Mouse (Mus musculus) MEL (cell line): Measurements from ENCODE around the gene Ovca2. TPM values are rescaled to one million over a fixed set of nuclear protein-coding genes. Genes with fewer than 3 reads are reported as not detected.

Source experiments
- DNase-seq: peaks from one replicate; pipeline ENCODE4 v3.0.0; 2011; ENCODE audit warnings: low read depth, low spot score
- H3K27ac ChIP-seq: 2 replicates; pipeline ENCODE4 v1.5.1; 2012; ENCODE audit warnings: low read depth, mild to moderate bottlenecking, control low read depth, low read length, moderate library complexity; ENCODE audit not compliant: control insufficient read depth
- H3K27me3 ChIP-seq, 2 experiments: fragments of 150-350 bp in 1 of 2; sonication (generic) in 1 of 2; 2 replicates each; pipeline ENCODE4 v1.6.1; 2012; ENCODE audit warnings: low read length in 2 of 2, mild to moderate bottlenecking in 2 of 2, improper control_type of control experiment in 1 of 2, moderate library complexity in 1 of 2; ENCODE audit not compliant: insufficient read depth in 2 of 2, control insufficient read depth in 1 of 2
- H3K36me3 ChIP-seq, 2 experiments: 2 replicates each; pipeline ENCODE4 v1.6.1; 2012 to 2014; ENCODE audit warnings: low read length in 2 of 2, improper control_type of control experiment in 1 of 2, inconsistent platforms in 1 of 2, mild to moderate bottlenecking in 1 of 2; ENCODE audit not compliant: insufficient read depth in 2 of 2, control insufficient read depth in 1 of 2
- H3K4me1 ChIP-seq, 2 experiments: fragments of 150-350 bp in 1 of 2; sonication (generic) in 1 of 2; 2 replicates each; pipeline ENCODE4 v1.6.1; 2012; ENCODE audit warnings: low read length in 2 of 2, improper control_type of control experiment in 1 of 2, mild to moderate bottlenecking in 1 of 2; ENCODE audit not compliant: insufficient read depth in 2 of 2, control insufficient read depth in 1 of 2
- H3K4me3 ChIP-seq, 2 experiments: fragments of 150-350 bp in 1 of 2; sonication (generic) in 1 of 2; 2 replicates each; pipeline ENCODE4 v1.5.1; 2012; ENCODE audit warnings: low read depth in 2 of 2, low read length in 2 of 2, mild to moderate bottlenecking in 2 of 2, moderate library complexity in 2 of 2, control low read depth in 1 of 2, improper control_type of control experiment in 1 of 2; ENCODE audit not compliant: control insufficient read depth in 1 of 2, insufficient read depth in 1 of 2
- H3K79me2 ChIP-seq: 2 replicates; pipeline ENCODE4 v1.6.1; 2012; ENCODE audit warnings: mild to moderate bottlenecking, low read length, moderate library complexity; ENCODE audit not compliant: control insufficient read depth, poor library complexity, insufficient read depth
- H3K9ac ChIP-seq: 2 replicates; pipeline ENCODE4 v1.6.1; 2012; ENCODE audit warnings: low read depth, mild to moderate bottlenecking, control low read depth, low read length, moderate library complexity; ENCODE audit not compliant: control insufficient read depth, poor library complexity, severe bottlenecking
- H3K9me3 ChIP-seq: fragments of 150-350 bp; sonication (generic); replicated peaks from 2 replicates; pipeline ENCODE4 v1.6.1; 2012; ENCODE audit warnings: mild to moderate bottlenecking, low read length, improper control_type of control experiment, moderate library complexity; ENCODE audit not compliant: insufficient read depth
- CHD1 ChIP-seq: IDR thresholded peaks from 2 replicates; pipeline ENCODE4 v1.6.1; 2012; ENCODE audit warnings: low read depth, mild to moderate bottlenecking, inconsistent platforms, low read length, improper control_type of control experiment
- CHD2 ChIP-seq: IDR thresholded peaks from 2 replicates; pipeline ENCODE4 v1.6.1; 2011; ENCODE audit warnings: low read length, improper control_type of control experiment
- CTCF ChIP-seq, 3 experiments: IDR thresholded peaks in 2 of 3; conservative IDR thresholded peaks in 1 of 3; 2 replicates each; pipeline ENCODE4 v1.5.1; 2011 to 2012; ENCODE audit warnings: low read length in 3 of 3, low read depth in 2 of 3, mild to moderate bottlenecking in 2 of 3, improper control_type of control experiment in 1 of 3, inconsistent platforms in 1 of 3, mixed read lengths in 1 of 3, moderate library complexity in 1 of 3; ENCODE audit not compliant: control insufficient read depth in 1 of 3, insufficient read depth in 1 of 3, poor library complexity in 1 of 3, severe bottlenecking in 1 of 3
- ELF1 ChIP-seq: IDR thresholded peaks from 2 replicates; pipeline ENCODE4 v1.6.1; 2014; ENCODE audit warnings: low read depth, mild to moderate bottlenecking, inconsistent platforms, low read length, improper control_type of control experiment, moderate library complexity
- ETS1 ChIP-seq: IDR thresholded peaks from 2 replicates; pipeline ENCODE4 v1.6.1; 2012; ENCODE audit warnings: low read depth, mild to moderate bottlenecking, inconsistent platforms, low read length, improper control_type of control experiment, moderate library complexity
- GABPA ChIP-seq: IDR thresholded peaks from 2 replicates; pipeline ENCODE4 v1.6.1; 2012; ENCODE audit warnings: low read depth, mild to moderate bottlenecking, inconsistent platforms, low read length, improper control_type of control experiment, moderate library complexity
- GATA1 ChIP-seq: IDR thresholded peaks from 2 replicates; pipeline ENCODE4 v1.6.1; 2011; ENCODE audit warnings: low read depth, low read length, improper control_type of control experiment
- HCFC1 ChIP-seq: IDR thresholded peaks from 2 replicates; pipeline ENCODE4 v1.6.1; 2012; ENCODE audit warnings: low read depth, mild to moderate bottlenecking, inconsistent platforms, low read length, improper control_type of control experiment, moderate library complexity
- MAX ChIP-seq: IDR thresholded peaks from 2 replicates; pipeline ENCODE4 v1.6.1; 2011; ENCODE audit warnings: low read length, improper control_type of control experiment
- MXI1 ChIP-seq: IDR thresholded peaks from 2 replicates; pipeline ENCODE4 v1.6.1; 2011; ENCODE audit warnings: mild to moderate bottlenecking, low read depth, low read length, improper control_type of control experiment
- MYC ChIP-seq: IDR thresholded peaks from 2 replicates; pipeline ENCODE4 v1.6.1; 2011; ENCODE audit warnings: low read depth, mild to moderate bottlenecking, low read length, improper control_type of control experiment, moderate library complexity
- NRF1 ChIP-seq: IDR thresholded peaks from 2 replicates; pipeline ENCODE4 v1.6.1; 2014; ENCODE audit warnings: low read depth, mild to moderate bottlenecking, inconsistent platforms, low read length, improper control_type of control experiment, moderate library complexity; ENCODE audit not compliant: poor library complexity, insufficient read depth, severe bottlenecking
- POLR2A ChIP-seq, 2 experiments: IDR thresholded peaks; 2 replicates each; pipeline ENCODE4 v1.6.1; 2011 to 2012; ENCODE audit warnings: low read length in 2 of 2, mild to moderate bottlenecking in 2 of 2, control low read depth in 1 of 2, improper control_type of control experiment in 1 of 2, low read depth in 1 of 2, moderate library complexity in 1 of 2; ENCODE audit not compliant: control insufficient read depth in 1 of 2, insufficient read depth in 1 of 2, poor library complexity in 1 of 2
- POLR2AphosphoS2 ChIP-seq: IDR thresholded peaks from 2 replicates; pipeline ENCODE4 v1.6.1; 2011; ENCODE audit warnings: low read length, improper control_type of control experiment
- POLR2AphosphoS5 ChIP-seq: IDR thresholded peaks from 2 replicates; pipeline ENCODE4 v1.6.1; 2012; ENCODE audit warnings: low read depth, borderline replicate concordance, mild to moderate bottlenecking, inconsistent platforms, low read length, moderate library complexity, mixed read lengths
- RCOR1 ChIP-seq: IDR thresholded peaks from 2 replicates; pipeline ENCODE4 v1.6.1; 2012; ENCODE audit warnings: low read depth, mild to moderate bottlenecking, inconsistent platforms, low read length, improper control_type of control experiment
- SIN3A ChIP-seq: IDR thresholded peaks from 2 replicates; pipeline ENCODE4 v1.6.1; 2012; ENCODE audit warnings: low read length, improper control_type of control experiment, inconsistent platforms
- TAL1 ChIP-seq: IDR thresholded peaks from 2 replicates; pipeline ENCODE4 v1.6.1; 2012; ENCODE audit warnings: mild to moderate bottlenecking, inconsistent platforms, low read length, moderate library complexity, mixed read lengths
- TBP ChIP-seq: IDR thresholded peaks from 2 replicates; pipeline ENCODE4 v1.8.0; 2011; ENCODE audit warnings: low read depth, low read length, improper control_type of control experiment
- TCF12 ChIP-seq: IDR thresholded peaks from 2 replicates; pipeline ENCODE4 v1.6.1; 2014; ENCODE audit warnings: low read depth, mild to moderate bottlenecking, inconsistent platforms, low read length, improper control_type of control experiment, moderate library complexity
- UBTF ChIP-seq: IDR thresholded peaks from 2 replicates; pipeline ENCODE4 v1.6.1; 2012; ENCODE audit warnings: low read depth, mild to moderate bottlenecking, inconsistent platforms, low read length, improper control_type of control experiment, moderate library complexity, borderline replicate concordance; ENCODE audit not compliant: insufficient read depth
- ZC3H11A ChIP-seq: IDR thresholded peaks from 2 replicates; pipeline ENCODE4 v1.6.1; 2012; ENCODE audit warnings: low read depth, mild to moderate bottlenecking, inconsistent platforms, low read length, improper control_type of control experiment
- ZKSCAN1 ChIP-seq: IDR thresholded peaks from 2 replicates; pipeline ENCODE4 v1.6.1; 2012; ENCODE audit warnings: low read depth, mild to moderate bottlenecking, inconsistent platforms, low read length, improper control_type of control experiment, moderate library complexity
- ZMIZ1 ChIP-seq: IDR thresholded peaks from 2 replicates; pipeline ENCODE4 v1.6.1; 2012; ENCODE audit warnings: low read depth, mild to moderate bottlenecking, inconsistent platforms, low read length, improper control_type of control experiment, moderate library complexity
- polyA plus RNA-seq, 2 experiments: library from polyadenylated mRNA; stranded (reverse) in 1 of 2; unstranded in 1 of 2; fragments of >175 nt in 1 of 2; fragments of >200 nt in 1 of 2; gene quantifications; 2 replicates each; pipeline versions ENCODE4 v1.2.1 to v1.2.4; 2012; ENCODE audit warnings: low replicate concordance in 2 of 2, low read depth in 1 of 2; ENCODE audit not compliant: insufficient read length in 2 of 2, insufficient read depth in 1 of 2, missing spikeins in 1 of 2
- total RNA-seq: library from RNA; depleted of rRNA; stranded (reverse); fragments of 300-350 nt; gene quantifications from 2 replicates; pipeline ENCODE4 v1.2.3, GENCODE M21; 2012

Ovca2 gene
- total and polyA plus RNA-seq, 3 experiments: 23.1 to 33.1 TPM; not detected in 1

GRCm38 (mm10) chr11:75141038-75141437 lies 37.6 kb downstream of the Ovca2 start:
- no peak for DNase-seq
- Histone ChIP-seq H3K27ac (no peak overlapping the region), H3K36me3 (peaks cover 2 to 11% of the 10 kb centered on the region in 2 experiments; a peak in 2 of 4 replicates), H3K9ac (no peak overlapping the region), H3K27me3 (no peaks in the 10 kb centered on the region), H3K79me2 (no peaks in the 10 kb centered on the region), H3K4me3 (no peak overlapping the region), H3K4me1 (peaks cover 9 to 11% of the 10 kb centered on the region in 2 experiments; a peak in 3 of 4 replicates), H3K9me3 (no peaks in the 10 kb centered on the region)
- TF ChIP-seq ZC3H11A: no peak
- TF ChIP-seq HCFC1: no peak
- TF ChIP-seq ZMIZ1: no peak
- no peak for TF ChIP-seq CHD2
- no peak for TF ChIP-seq TCF12
- TF ChIP-seq CTCF (IDR thresholded peaks at IDR 0.05 in 2 of 3, conservative IDR thresholded peaks at IDR 0.05 in 1 of 3; ENCODE audit: control insufficient read depth in 1 of 3, insufficient read depth in 1 of 3, low read depth in 2 of 3, low read length in 3 of 3, poor library complexity in 1 of 3, severe bottlenecking in 1 of 3): no peak
- TF ChIP-seq MXI1: no peak
- TF ChIP-seq MYC: no peak
- no peak for TF ChIP-seq RCOR1
- TF ChIP-seq GABPA: no peak
- TF ChIP-seq POLR2AphosphoS2: no peak
- TF ChIP-seq ELF1: no peak
- no peak for TF ChIP-seq CHD1
- no peak for TF ChIP-seq UBTF
- no peak for TF ChIP-seq TAL1
- TF ChIP-seq ETS1: no peak
- no peak for TF ChIP-seq POLR2AphosphoS5

GRCm38 (mm10) chr11:75140431-75140830 lies 38.2 kb downstream of the Ovca2 start:
- H3K27ac ChIP-seq: no peak overlapping the region
- H3K36me3 ChIP-seq: peaks cover 2 to 10% of the 10 kb centered on the region in 2 experiments; a peak in 2 of 4 replicates
- DNase-seq: no peak
- H3K4me1 ChIP-seq: peaks cover 9 to 11% of the 10 kb centered on the region in 2 experiments; a peak in 3 of 4 replicates
- no peak for TF ChIP-seq CHD2
- no peak for TF ChIP-seq TAL1
- TF ChIP-seq TBP: no peak
- no peak for TF ChIP-seq MYC
- TF ChIP-seq ELF1: no peak
- no peak for TF ChIP-seq SIN3A
- TF ChIP-seq MXI1: no peak
- no peak for TF ChIP-seq GABPA
- TF ChIP-seq GATA1: no peak
- no peak for TF ChIP-seq POLR2A (IDR thresholded peaks at IDR 0.05; ENCODE audit: control insufficient read depth in 1 of 2, insufficient read depth in 1 of 2, low read depth in 1 of 2, low read length in 2 of 2, poor library complexity in 1 of 2)
- TF ChIP-seq NRF1: no peak
- no peak for TF ChIP-seq CHD1
- TF ChIP-seq MAX: no peak
- no peak for TF ChIP-seq HCFC1
- TF ChIP-seq ZKSCAN1: no peak
- no peak overlapping the region for H3K9ac ChIP-seq
- no peaks in the 10 kb centered on the region for H3K9me3 ChIP-seq
- no peaks in the 10 kb centered on the region for H3K79me2 ChIP-seq
- H3K4me3 ChIP-seq: no peak overlapping the region
- H3K27me3 ChIP-seq: no peaks in the 10 kb centered on the region
